Mouse (Mus musculus): ENCODE results near the gene Adgrl1. TPM values are rescaled to one million over a fixed set of nuclear protein-coding genes. Genes with fewer than 3 reads are reported as not detected.

Adgrl1 gene
- total RNA-seq, 2 experiments from 2014 or later, result 445 to 464 TPM

DNA sequence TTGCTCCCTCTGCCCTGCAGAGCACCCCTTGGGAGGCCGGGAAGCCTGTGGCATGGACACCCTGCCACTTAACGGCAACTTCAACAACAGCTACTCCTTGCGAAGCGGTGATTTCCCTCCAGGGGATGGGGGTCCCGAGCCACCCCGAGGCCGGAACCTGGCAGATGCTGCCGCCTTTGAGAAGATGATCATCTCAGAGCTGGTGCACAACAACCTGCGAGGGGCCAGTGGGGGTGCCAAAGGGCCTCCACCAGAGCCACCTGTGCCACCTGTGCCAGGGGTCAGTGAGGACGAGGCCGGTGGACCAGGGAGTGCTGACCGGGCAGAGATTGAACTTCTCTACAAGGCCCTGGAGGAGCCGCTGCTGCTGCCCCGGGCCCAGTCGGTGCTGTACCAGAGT lies 38.4 kb downstream of the Adgrl1 start:
- intact Hi-C loops (cut with DNase I), result no loop called here
- no peak for DNase-seq (ENCODE audit: extremely low spot score in 1 of 2, low spot score in 2 of 2)

DNA sequence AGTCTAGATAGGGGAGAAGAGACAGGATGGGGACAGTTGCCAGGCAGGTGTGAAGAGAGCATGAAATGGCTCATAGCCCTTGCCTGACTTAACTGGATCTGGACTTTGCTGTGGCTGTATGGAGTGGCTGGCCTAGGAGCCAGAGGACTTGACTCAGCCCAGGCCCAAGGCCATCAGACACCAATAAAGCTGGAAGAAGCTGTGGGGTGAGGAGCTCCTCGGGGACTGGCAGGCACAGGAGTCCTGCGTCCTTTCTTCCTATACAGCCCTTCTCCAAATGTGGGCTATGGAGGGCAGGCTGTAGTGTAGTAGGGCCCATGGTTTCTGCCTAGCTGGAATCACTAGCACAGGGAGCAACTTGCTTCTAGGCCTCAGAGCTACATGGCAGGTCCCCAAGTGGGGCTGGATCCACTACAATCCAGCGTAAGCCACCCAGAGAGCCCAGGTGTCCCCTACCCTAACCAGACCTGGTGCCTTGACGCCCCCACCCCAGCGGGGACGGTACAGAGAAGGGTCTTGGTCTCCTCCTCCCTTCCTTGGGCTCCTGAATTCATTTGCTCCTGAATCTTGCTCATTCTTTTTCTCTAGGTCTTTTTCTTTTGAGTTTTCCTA lies 41.3 kb downstream of the Adgrl1 start:
- intact Hi-C loops (cut with DNase I), result no loop called here
- no peak for DNase-seq (ENCODE audit: extremely low spot score in 1 of 2, low spot score in 2 of 2)

DNA sequence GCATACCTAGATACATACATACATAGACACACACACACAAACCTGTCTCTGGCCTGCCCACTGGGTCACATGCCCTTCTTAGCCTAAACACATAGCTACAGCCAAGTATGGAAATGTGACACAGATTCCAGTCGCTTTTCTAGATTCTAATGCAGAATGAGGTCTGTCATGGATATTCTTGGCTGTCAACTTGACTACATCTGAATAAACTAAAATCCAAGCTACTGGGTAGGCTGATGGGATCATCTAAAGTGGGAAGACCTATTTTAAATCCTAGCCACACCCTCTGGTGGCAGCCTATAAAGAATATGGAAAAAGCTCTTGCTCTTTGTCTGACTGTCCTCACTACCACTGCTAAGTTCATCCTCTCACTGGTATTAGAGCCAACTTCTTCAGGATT lies 42.5 kb downstream of the Adgrl1 start:
- DNase-seq (ENCODE audit: extremely low spot score in 1 of 2, low spot score in 2 of 2), result no peak
- intact Hi-C loops (cut with DNase I), result no loop called here

DNA sequence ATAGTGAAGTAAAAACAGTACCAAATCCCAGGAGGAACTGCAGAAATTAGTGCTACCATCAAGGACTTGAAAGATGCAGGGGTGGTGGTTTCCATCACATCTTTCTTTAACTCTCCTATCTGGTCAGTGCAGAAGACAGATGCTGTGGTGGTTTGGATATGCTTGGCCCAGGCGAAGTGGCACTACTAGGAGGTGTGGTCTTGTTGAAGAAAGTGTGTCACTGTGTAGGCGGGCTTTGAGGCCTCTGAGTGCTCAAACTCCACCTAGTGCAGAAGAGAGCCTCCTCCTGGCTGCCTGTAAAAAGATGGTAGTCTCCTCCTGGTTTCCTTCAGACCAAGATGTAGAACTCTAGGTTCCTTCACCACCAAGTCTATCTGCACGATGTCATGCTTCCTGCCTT lies 45.6 kb downstream of the Adgrl1 start:
- DNase-seq (ENCODE audit: extremely low spot score in 1 of 2, low spot score in 2 of 2), result no peak
- intact Hi-C loops (cut with DNase I), result no loop called here

DNA sequence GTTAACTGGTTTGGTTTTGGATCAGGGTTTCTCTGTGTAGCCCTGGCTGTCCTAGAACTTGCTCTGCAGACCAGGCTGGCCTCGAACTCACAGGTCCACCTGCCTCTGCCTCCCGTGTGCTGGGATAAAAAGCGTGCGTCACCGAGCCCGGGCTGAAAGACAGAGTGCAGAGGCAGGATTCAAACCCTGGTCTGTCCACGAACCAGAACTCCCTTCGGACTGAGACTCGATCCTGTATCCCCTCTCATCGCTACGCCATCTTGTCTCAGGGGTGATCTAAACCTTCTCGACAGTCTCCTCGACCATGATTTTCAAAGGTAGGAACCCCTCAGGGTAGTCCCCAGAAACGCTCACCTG lies 54.8 kb downstream of the Adgrl1 start:
- DNase-seq (ENCODE audit: extremely low spot score in 1 of 2, low spot score in 2 of 2), result peak in 1 of 2 experiments; percentile 39
- intact Hi-C loops (cut with DNase I), result loop anchor here (10.0 kb wide), 1 partner anchor 230 kb away; no protein-coding TSS in a partner anchor

DNA sequence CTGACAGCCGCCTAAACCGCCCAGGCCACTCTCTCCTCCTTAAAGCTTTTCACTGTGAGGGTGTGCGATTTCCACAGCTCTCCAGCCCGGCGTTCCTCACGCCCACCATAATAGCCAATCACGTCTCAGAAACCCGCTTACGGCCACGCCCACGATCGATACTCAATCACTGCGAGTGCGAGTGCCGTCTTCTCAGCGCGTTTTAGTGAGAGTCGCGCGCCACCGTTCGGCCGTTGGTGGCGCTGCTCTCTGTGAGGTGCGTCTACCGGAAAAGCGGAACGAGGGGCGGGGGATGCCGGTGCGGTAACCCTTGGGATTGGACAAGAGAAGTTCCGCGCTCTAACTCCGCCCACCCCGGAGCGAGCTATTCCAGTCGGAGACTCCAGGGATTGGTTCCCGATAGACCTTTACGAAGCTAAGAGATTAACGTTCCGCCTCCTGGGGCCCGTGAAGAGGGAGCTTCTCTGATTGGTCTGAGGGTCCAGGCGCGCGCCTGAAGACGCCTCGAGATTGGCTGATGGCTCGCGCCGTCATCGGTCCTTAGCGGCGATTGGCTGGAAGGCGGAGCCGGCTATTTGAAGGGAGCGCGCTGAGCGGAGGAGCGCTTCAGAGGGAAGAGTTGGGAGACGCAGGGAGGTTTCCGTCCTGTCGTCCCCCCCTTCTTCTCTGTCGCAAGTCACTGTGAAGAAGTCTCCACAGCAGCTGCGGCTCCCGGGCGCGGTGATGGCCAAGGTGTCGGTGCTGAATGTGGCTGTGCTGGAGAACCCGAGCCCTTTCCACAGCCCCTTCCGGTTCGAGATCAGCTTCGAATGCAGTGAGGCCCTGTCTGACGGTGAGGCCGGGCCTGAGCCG lies 55.4 kb downstream of the Adgrl1 start, which contains the start of the genes Gm10644 and Asf1b:
TSS of gene Gm10644 (minus strand) at position 100 of the 852 bp plus-strand sequence.
TSS of gene Asf1b (plus strand) at position 402 of the 852 bp plus-strand sequence.
- DNase-seq (ENCODE audit: extremely low spot score in 1 of 2, low spot score in 2 of 2), result peak; percentile 99 to 100
- intact Hi-C loops (cut with DNase I), result loop anchor here (10.0 kb wide), 1 partner anchor 231 kb away; no protein-coding TSS in a partner anchor

DNA sequence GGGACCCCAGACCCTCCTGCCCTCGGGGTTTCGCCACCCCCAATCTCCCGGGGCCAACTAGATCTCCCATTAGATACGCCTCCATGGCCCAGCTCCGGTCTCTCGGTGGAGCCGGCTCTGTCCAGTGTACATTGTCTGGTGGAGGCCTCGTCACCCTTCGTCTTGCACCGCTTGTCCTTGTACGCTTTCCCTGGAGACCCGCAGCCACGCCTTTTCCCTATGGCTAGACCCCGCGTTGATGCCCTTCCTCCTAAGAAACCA lies 56.0 kb downstream of the Adgrl1 start:
- intact Hi-C loops (cut with DNase I), result loop anchor here (10.0 kb wide), 1 partner anchor 231 kb away; no protein-coding TSS in a partner anchor
- DNase-seq (ENCODE audit: extremely low spot score in 1 of 2, low spot score in 2 of 2), result no peak

DNA sequence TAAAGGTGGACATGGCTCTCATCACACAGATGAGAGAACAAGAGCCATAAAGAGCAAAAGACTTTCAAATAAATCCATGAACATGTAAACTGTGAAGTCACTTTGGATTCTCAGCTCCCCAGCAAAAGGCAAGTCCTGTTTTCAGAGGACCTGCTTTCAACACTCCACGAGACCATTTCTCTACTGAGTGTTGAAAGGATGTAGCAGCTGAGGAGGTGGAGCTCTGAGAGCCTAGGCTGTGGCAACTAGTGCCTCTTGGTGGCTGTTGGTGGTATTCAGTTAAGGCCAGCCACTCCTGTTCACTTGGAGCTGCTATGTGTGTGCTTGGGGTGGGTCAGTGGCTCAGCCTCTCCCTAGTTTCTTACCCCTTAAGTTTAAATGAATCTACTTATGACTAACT lies 56.9 kb downstream of the Adgrl1 start:
- no peak for DNase-seq (ENCODE audit: extremely low spot score in 1 of 2, low spot score in 2 of 2)
- intact Hi-C loops (cut with DNase I), result loop anchor here (10.0 kb wide), 1 partner anchor 232 kb away; no protein-coding TSS in a partner anchor

DNA sequence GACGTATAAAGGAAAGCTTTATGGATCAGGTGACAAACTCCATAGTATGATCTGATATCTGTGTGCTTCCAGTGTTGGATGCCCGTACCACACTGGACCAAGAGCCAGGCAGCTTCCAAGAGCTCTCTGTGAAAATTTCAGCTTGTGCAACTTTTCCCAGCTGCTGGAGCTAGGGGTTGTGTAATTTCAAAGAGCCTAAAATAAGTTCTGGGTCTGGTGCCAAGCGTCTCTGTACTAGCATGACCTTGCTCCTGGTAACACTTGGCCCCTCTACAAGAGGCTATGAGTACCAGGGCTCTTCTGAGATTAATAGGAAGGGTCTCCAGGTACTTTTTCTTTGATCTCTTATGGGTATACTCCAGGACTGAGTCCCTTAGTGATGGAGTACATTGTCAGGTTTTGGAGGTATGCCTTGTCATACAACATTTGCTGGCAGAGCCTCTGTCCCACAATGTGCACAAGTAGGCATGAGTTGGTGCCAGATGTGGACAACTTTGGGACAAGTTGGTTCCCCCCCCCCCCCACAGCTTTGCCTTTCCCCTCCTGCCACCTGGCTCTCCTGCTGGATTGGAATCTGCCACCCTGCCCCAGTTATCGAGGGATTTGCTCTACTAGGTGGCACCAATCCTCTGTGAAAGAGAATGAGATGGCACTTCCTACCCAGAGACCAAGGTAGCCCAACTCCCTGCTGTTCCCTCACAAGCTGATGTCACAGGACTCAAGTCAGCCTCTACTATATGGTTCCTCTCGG lies 64.3 kb downstream of the Adgrl1 start:
- intact Hi-C loops (cut with DNase I), result no loop called here
- DNase-seq (ENCODE audit: extremely low spot score in 1 of 2, low spot score in 2 of 2), result no peak

DNA sequence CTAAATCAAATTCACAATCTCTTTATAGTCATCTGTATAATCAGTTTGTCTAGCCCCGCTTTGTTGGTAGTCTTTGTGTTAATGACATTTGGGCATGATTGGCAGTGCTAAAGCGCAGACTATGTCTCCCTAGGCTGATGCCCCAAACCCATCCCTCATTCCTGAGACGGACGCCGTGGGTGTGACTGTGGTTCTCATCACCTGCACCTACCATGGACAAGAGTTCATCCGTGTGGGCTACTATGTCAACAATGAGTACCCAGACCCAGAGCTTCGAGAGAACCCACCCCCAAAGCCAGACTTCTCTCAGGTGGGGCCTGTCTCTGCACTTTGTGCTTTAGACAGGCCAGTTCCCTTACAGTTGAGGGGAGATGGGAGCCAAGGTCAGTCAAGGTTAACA lies 67.8 kb downstream of the Adgrl1 start:
- intact Hi-C loops (cut with DNase I), result no loop called here

DNA sequence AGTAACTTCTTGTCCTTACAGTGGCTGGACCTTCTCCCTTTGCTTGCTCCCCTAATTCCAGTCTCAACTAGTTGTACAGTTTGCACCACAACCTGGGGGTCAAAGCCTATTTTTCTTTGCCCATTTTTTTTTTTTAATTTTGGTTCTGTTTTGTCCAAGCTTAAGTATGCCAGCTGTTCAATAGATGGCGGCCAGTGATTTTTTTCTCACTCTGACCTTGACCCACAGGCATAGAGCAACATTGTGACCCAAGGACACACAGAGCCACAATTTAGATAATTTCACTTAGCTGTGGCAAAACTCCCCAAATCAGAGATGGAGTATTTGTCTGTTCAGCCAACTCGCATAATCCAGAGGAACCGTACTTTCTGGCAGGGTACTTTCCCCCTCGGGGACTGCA lies 71.2 kb downstream of the Adgrl1 start:
- intact Hi-C loops (cut with DNase I), result no loop called here
- no peak for DNase-seq (ENCODE audit: extremely low spot score in 1 of 2, low spot score in 2 of 2)

More for the DNA sequence above, 67.8 kb downstream of the Adgrl1 start:
- DNase-seq (ENCODE audit: extremely low spot score in 1 of 2, low spot score in 2 of 2), result no peak

DNA sequence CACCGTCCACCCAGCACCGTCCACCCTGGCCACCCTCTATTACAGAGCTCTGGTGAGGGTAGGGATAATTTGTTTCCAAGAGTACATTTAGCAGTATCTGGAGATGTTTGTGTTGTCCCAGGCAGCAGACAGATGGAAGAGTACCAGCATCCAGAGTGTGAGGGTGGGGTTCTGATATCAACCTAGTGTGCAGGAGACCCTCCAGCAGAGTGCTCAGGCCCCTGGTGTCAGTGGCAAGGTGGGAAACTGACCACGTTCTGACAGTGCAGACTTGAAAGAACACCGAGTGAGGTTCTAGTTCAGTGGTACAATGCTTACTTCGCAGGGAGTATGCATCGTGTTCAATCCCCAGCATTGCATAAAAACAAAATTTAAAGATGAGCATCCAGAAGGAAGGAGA lies 71.8 kb downstream of the Adgrl1 start:
- no peak for DNase-seq (ENCODE audit: extremely low spot score in 1 of 2, low spot score in 2 of 2)
- intact Hi-C loops (cut with DNase I), result no loop called here

DNA sequence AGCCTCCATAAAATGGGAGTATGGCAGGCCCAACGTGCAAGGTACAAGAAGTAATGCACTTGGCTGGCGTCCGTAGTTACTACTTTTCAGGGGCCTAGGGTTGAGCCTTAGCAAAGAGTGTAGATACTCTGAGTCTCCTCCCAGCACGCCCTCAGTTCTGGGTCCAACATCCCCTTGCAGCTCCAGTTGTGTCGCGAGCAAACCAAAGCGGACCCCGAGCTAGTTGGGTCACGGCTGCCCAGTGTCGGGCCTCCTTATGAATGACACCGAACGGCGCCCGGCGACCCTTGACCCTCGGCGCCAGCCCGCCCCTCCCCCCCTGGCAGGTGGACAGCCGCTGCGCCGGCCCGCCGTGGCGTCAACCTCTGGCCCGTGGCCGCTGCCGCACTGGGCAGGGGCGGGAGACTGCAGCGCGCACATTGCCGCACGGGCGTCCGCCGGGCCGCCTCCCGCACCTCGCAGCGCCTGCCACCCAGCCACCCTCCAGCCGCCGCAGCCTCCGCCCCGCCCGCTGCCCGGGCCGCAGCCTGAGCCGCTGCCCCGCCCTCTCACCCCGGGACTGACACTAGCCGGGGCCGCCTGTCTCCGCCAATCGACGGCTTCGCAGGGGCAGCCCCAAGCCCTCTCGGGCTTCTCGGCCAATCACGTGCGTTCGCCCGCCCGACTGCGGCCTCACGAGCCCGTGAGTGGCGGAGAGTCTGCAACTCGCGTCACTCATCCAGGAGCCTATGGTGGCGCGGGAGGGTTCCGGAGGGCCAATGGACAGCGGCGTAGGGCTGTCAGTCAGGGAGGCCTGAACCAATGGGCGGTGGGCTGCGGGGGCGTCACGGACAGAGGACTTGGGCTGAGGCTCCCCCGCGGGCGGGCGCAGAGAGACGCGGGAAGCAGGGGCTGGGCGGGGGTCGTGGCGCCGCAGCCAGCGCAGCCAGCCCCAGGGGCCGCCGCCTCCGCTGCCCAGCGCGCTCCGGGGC lies 72.5 kb downstream of the Adgrl1 start, which contains the start of gene Prkaca:
TSS of gene Prkaca (plus strand) at position 844 of the 971 bp plus-strand sequence.
- DNase-seq (ENCODE audit: extremely low spot score in 1 of 2, low spot score in 2 of 2), result peak; percentile 99 to 100
- intact Hi-C loops (cut with DNase I), result no loop called here

DNA sequence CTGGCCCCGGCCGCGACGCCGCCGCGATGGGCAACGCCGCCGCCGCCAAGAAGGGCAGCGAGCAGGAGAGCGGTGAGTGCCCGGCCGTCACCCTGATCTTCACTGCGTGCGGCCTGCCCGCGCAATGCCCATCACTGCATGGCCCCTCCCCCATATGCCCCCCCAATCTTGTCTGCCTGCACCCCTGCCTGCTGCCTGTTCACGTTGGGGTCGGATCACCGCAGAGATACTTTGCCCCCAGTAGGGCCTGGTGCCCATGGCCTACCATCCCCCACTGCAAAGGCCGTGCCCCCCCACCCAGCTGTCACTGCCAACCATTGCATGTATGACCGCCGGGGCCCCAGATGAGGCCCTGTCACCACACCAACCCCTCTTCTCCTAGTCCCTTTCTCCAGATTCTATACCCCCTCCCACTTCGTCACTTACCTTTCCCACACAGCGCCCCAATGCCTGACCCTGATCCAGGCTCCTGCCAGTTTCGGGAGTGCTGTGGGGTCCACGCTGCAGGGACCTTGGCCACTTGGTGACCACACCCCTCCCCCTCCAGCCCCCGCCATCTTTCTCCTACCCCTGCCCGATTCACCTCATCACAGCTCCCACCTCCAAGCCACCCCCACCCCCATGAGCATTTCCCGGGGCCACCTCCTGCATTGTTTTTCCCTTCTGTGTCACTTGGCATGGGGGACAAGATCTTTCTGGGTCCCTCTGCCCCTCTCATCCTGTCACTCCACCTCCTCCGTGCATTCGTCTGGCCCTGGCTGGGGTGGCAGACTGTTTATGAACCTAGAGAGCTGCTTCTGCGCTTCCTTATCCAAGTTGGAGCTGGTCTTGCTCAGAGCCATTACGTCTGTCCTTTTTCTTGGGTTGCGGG lies 73.5 kb downstream of the Adgrl1 start:
- intact Hi-C loops (cut with DNase I), result no loop called here
- peak in 1 of 2 experiments; percentile 55 for DNase-seq (ENCODE audit: extremely low spot score in 1 of 2, low spot score in 2 of 2)

DNA sequence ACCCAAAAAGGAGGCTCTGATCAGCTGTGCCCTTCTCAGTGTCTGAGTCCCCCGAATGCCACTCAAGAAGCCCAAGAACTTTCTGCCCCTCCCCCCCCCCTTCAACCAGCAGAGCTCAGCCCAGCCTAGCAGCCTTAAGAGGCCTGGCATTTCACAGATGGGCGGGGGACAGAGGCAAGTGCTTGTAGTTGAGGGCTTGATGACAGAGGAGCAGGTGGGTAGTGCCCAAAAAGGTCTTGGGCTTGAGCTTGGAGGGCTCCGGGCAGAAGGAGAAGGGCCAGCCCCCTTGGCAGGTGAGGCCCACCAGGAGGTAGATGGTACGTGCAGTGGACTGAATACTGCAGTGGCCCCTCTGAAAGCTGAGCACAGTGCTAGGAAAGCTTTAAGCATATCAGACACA lies 74.6 kb downstream of the Adgrl1 start:
- intact Hi-C loops (cut with DNase I), result no loop called here
- peak in 1 of 2 experiments; percentile 21 for DNase-seq (ENCODE audit: extremely low spot score in 1 of 2, low spot score in 2 of 2)

DNA sequence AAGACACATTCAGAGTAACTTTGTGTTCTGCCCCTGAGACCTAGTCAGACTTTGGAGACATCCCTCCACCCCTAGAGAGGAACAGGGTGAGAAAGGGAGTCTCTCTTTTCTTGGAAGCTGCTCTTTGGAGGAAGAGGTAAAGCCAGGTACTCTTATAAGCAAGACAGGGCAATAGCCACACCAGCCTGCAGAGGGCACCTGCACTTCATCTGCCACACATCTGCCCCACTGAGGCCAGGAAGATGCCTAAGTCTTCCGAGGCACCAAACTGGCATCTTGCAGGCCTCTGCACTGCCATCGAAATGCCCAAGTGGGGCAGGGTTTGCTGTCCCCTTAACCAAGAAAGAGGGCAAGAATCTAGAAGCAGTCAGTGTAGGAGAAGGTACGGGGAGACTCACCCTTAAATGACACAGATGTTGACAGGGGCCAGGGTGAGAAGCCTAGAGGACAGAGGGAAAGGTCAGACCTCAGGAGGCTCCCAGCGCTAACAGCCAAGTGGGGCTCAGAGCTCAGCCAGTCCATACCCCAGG lies 76.3 kb downstream of the Adgrl1 start:
- intact Hi-C loops (cut with DNase I), result no loop called here
- no peak for DNase-seq (ENCODE audit: extremely low spot score in 1 of 2, low spot score in 2 of 2)

DNA sequence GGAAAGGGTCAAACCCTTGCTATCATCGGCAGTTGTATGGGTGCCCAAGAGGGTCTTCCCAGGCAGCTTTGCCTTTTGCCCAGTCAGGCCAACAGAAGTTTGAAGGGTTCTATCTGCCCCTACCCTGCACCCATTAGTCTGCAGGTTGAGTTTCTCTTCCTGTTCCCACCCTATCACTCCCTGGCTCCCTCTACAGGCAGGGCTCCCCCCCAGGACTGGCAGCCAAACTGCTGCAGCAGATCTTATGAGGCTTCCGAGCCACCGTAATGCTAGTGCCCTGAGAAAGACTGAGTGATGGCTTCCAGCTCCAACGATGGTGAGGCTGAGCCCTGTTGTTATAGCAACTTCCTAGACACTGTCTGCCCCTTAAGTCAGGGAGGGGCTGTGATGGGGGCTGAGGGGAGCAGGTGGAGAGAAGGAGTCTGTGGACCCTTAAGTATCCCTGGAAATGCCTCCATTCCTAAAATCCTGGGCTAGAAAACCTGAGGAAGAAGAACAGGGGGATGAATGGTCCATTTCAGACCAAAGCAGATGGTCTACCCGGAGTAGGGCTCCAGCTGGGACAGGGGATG lies 77.0 kb downstream of the Adgrl1 start:
- DNase-seq (ENCODE audit: extremely low spot score in 1 of 2, low spot score in 2 of 2), result peak in 1 of 2 experiments; percentile 40
- intact Hi-C loops (cut with DNase I), result no loop called here

All from left cerebral cortex, postnatal 10 days (tissue).